Mouse (Mus musculus) liver, adult 2 months (tissue): ENCODE results near the gene Ptpn7. TPM values are rescaled to one million over a fixed set of nuclear protein-coding genes. Genes with fewer than 3 reads are reported as not detected.
"Not testable (repeated sequence)": the region's sequence is repeated elsewhere in the genome, so short reads cannot be mapped to it uniquely, and the experiment has no call there.

Experiments used
- DNase-seq: peaks from one replicate; pipeline ENCODE4 v3.0.0-alpha.2; 2011; ENCODE audit warnings: low read depth, low spot score; ENCODE audit errors: extremely low read depth
- H3K27ac ChIP-seq: fragments of 200-500 bp; replicated peaks from 2 replicates; pipeline ENCODE4 v1.5.1; 2012; ENCODE audit warnings: low read depth, mild to moderate bottlenecking, control low read depth, inconsistent platforms, low read length; ENCODE audit not compliant: insufficient read depth
- H3K27me3 ChIP-seq: fragments of 200-500 bp; 2 replicates; pipeline ENCODE4 v1.6.1; 2012; ENCODE audit warnings: mild to moderate bottlenecking, moderate library complexity, low read length, inconsistent platforms; ENCODE audit not compliant: control insufficient read depth, insufficient read depth
- H3K36me3 ChIP-seq: fragments of 200-500 bp; 2 replicates; pipeline ENCODE4 v1.6.1; 2012; ENCODE audit warnings: low read length, inconsistent platforms; ENCODE audit not compliant: control insufficient read depth, insufficient read depth
- H3K4me1 ChIP-seq: fragments of 200-500 bp; 2 replicates; pipeline ENCODE4 v1.6.1; 2011; ENCODE audit warnings: low read length; ENCODE audit not compliant: control insufficient read depth, insufficient read depth
- H3K4me3 ChIP-seq: fragments of 200-500 bp; 2 replicates; pipeline ENCODE4 v1.5.1; 2011; ENCODE audit warnings: low read depth, mild to moderate bottlenecking, control low read depth, low read length, moderate library complexity; ENCODE audit not compliant: insufficient read depth
- H3K79me2 ChIP-seq: fragments of 200-500 bp; 2 replicates; pipeline ENCODE4 v1.6.1; 2012; ENCODE audit warnings: inconsistent platforms, mild to moderate bottlenecking, low read length, moderate library complexity; ENCODE audit not compliant: control insufficient read depth, insufficient read depth
- H3K9ac ChIP-seq: fragments of 200-500 bp; 2 replicates; pipeline ENCODE4 v1.6.1; 2012; ENCODE audit warnings: low read depth, mild to moderate bottlenecking, control low read depth, inconsistent platforms, low read length
- CTCF ChIP-seq: fragments of 200-500 bp; IDR thresholded peaks from 2 replicates; pipeline ENCODE4 v1.5.1; 2011; ENCODE audit warnings: low read depth, low read length, control low read depth
- POLR2A ChIP-seq: fragments of 200-500 bp; IDR thresholded peaks from 2 replicates; pipeline ENCODE4 v1.6.1; 2011; ENCODE audit warnings: low read length, control low read depth; ENCODE audit not compliant: insufficient read depth; ENCODE audit errors: extremely low read depth
- WGBS: fragments of 180-500 bp; shearing (Covaris S2); methylation state at CpG from one replicate; pipeline ENCODE4 v1.1.7; 2018; 5-methylcytosine and 5-hydroxymethylcytosine counted together
- polyA plus RNA-seq: library from polyadenylated mRNA; depleted of rRNA; stranded (reverse); fragments of >200 nt; gene quantifications from 2 replicates; pipeline ENCODE4 v1.2.3, GENCODE M21; 2012
- total RNA-seq: library from RNA; depleted of rRNA; stranded (reverse); fragments of >200 nt; gene quantifications from 2 replicates; pipeline ENCODE4 v1.2.3, GENCODE M21; 2014

Ptpn7 gene
- total and polyA plus RNA-seq, 2 experiments, result 0.28 to 1.4 TPM

DNA sequence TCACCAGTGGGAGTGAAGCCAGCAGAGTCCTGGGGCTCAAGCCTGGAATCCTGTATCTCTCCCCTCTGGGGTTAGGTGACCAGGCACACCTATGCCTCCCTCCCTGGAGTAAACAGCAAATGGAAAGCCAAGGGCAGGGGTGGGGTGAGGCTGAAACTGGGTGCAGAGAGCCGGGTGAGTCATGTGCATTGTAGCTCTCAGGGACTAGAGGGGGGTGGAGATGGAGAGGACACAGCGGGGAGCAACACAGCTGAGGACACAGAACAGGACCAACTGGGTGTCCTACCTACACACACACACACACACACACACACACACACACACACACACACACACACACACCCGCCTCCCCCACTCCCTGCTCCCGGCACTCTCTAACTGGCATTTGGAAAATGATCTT is 50.9 kb downstream of the Ptpn7 start:
- Histone ChIP-seq H3K27me3 (no peaks in the 10 kb centered on the region), H3K4me1 (no peaks in the 10 kb centered on the region), H3K27ac (no peak overlapping the region), H3K4me3 (no peak overlapping the region), H3K36me3 (no peaks in the 10 kb centered on the region), H3K9ac (no peak overlapping the region), H3K79me2 (no peaks in the 10 kb centered on the region)
- DNase-seq, result no peak
- WGBS, result 72% methylated on average over 4 of the region's 4 CpGs
- no peak for TF ChIP-seq POLR2A
- no peak for TF ChIP-seq CTCF

DNA sequence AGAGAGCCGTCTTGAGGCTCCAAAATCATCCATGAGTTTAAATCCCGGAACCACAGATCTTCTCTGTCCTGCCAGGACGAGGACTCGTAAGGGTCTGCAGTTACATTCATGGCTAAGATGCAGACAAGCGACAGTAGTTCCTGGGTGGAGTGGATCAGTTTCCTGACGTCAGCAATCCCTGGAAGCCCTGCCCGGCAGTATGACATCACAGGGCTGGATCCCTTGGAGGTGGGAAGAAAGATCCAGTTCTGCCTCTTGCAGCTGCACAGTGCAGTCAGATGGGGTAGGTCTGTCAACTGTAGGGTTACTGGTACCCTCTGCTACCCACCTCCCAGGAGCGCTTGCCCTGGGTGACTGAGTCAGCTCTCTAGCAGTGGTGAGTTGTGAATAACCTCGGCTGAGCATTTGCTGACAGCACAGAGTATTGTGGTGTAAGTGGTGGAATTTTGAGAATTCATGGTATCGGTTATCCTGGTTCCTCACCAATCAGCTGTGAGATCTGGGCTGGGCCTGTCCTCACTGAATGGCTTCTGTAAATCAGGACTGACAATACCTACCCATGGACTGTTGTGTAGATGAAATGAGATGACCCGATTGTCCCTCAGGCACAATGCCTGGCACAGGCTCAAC is 51.6 kb downstream of the Ptpn7 start:
- H3K9ac ChIP-seq, result no peak overlapping the region

DNA sequence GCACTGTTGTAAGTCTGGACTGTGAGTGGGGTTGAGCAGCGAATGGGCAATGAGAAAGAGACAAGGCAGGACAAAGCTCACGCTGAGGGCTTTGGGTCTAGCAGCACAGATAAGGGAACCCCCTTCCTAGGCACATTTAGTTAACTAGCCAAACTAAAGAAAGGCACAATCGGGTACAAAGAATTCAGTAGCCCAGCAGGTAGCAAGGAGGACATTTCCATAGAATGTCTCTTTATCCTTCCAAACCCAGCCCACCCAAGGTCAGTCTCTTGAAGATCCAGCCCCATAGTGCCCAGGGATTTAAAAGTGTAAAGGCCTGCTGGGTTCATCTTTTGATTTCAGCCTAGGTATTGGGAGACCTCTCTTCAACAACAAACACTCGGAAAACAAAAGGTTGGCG is 53.4 kb downstream of the Ptpn7 start:
- H3K27me3 ChIP-seq, result no peaks in the 10 kb centered on the region
- 84% methylated on average over 5 of the region's 5 CpGs for WGBS
- no peak overlapping the region for H3K27ac ChIP-seq
- no peak for DNase-seq
- H3K4me1 ChIP-seq, result no peaks in the 10 kb centered on the region
- TF ChIP-seq POLR2A, result no peak
- TF ChIP-seq CTCF, result no peak
- H3K9ac ChIP-seq, result no peak overlapping the region
- no peak overlapping the region for H3K4me3 ChIP-seq
- H3K79me2 ChIP-seq, result no peaks in the 10 kb centered on the region; the same call in 1 of the 2 replicates
- no peaks in the 10 kb centered on the region for H3K36me3 ChIP-seq

More for the DNA sequence above, 51.6 kb downstream of the Ptpn7 start:
- no peak overlapping the region for H3K27ac ChIP-seq
- no peaks in the 10 kb centered on the region for H3K79me2 ChIP-seq
- no peak overlapping the region for H3K4me3 ChIP-seq
- no peaks in the 10 kb centered on the region for H3K4me1 ChIP-seq
- TF ChIP-seq POLR2A, result no peak
- TF ChIP-seq CTCF, result no peak
- H3K36me3 ChIP-seq, result no peaks in the 10 kb centered on the region
- WGBS, result 82% methylated on average over 11 of the region's 11 CpGs
- H3K27me3 ChIP-seq, result no peaks in the 10 kb centered on the region
- DNase-seq, result no peak

DNA sequence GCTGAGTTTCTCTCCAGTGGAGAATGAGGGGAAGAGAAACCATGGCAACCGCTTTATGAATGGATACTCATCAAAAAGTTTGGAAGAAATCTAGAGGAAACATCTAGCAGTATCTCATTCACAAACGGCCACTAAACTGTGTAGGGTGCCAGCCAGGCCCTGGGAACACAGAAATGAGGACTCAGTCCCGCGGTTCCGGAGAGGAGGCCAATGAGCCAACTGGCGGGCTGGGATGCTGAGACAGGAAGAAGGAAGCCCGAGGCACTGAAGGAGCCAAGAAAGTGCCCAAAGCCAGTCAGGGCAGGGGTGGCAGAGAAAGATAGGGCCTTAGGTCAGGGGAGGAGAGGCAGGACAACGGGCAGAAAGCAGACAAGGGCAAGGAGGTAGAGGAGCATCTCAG is 53.9 kb downstream of the Ptpn7 start:
- WGBS, result 59% methylated on average over 8 of the region's 8 CpGs
- DNase-seq, result no peak
- no peak overlapping the region for H3K9ac ChIP-seq

DNA sequence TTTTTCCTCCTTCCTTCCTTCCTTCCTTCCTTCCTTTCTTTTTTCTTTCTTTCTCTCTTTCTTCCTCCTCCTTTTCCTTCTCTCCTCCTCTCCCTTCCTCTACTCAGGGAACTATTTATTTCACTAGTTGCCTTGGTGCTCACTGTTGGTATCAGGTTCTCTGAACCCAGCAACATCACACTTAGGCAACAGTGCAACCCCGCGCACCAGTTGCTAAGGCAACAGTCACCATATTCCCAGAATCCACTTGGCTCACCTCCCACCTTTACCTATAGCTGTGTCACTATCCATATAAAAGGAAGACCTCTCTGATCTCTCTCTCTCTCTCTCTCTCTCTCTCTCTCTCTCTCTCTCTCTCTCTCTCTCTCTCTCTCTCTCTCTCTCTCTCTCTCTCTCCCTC is 54.5 kb downstream of the Ptpn7 start:
- not testable (repeated sequence) for H3K27ac ChIP-seq, H3K36me3 ChIP-seq, H3K4me1 ChIP-seq, H3K4me3 ChIP-seq, DNase-seq, H3K27me3 ChIP-seq, H3K79me2 ChIP-seq, H3K9ac ChIP-seq
- WGBS, result 62% methylated on average over 2 of the region's 2 CpGs

More for the DNA sequence above, 53.9 kb downstream of the Ptpn7 start:
- H3K27me3 ChIP-seq, result no peaks in the 10 kb centered on the region
- H3K4me3 ChIP-seq, result no peak overlapping the region
- TF ChIP-seq CTCF, result no peak
- no peak for TF ChIP-seq POLR2A
- H3K4me1 ChIP-seq, result no peaks in the 10 kb centered on the region
- no peaks in the 10 kb centered on the region; the same call in 1 of the 2 replicates for H3K79me2 ChIP-seq
- no peaks in the 10 kb centered on the region for H3K36me3 ChIP-seq
- H3K27ac ChIP-seq, result no peak overlapping the region

DNA sequence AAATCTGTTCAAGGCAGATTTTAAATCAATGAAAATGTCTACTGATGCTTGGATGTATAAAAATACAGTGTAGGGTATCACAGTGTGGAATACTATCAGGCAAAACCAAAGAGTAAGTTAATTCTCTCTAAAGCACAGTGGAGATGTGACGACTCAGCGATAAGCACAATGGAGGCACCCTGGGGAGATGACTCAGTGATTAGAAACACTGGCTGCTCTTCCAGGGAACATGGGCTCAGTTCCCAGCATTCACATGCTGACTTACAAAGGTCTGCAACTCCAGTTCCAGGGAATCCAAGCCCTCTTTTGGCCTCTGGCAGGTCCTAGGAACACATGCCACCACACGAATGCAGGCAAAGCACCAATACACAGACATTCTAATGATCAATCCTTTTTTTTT is 55.7 kb downstream of the Ptpn7 start:
- H3K4me1 ChIP-seq, result no peaks in the 10 kb centered on the region
- DNase-seq, result no peak
- H3K79me2 ChIP-seq, result no peaks in the 10 kb centered on the region; the same call in 1 of the 2 replicates
- no peaks in the 10 kb centered on the region for H3K36me3 ChIP-seq
- no peaks in the 10 kb centered on the region for H3K27me3 ChIP-seq
- 30% methylated on average over 3 of the region's 3 CpGs for WGBS
- no peak overlapping the region for H3K4me3 ChIP-seq
- H3K27ac ChIP-seq, result no peak overlapping the region
- H3K9ac ChIP-seq, result no peak overlapping the region
- TF ChIP-seq POLR2A (no peak), CTCF (no peak)
